Mouse (Mus musculus): Measurements from ENCODE around the gene Parva.

GRCm38 (mm10) chr7:112449954-112450700 lies 22.8 kb downstream of the Parva start:
- TF ChIP-seq POLR2A (IDR thresholded peaks at IDR 0.05; ENCODE audit: insufficient read depth, low read depth, low read length) (no peak), CTCF (IDR thresholded peaks at IDR 0.05; ENCODE audit: insufficient read depth, low read depth, low read length) (no peak)
